Mouse (Mus musculus) embryonic fibroblast, embryonic 13.5 days (primary cell): ENCODE results near the gene Pigp.

Experiments used
- CTCF ChIP-seq: IDR thresholded peaks from 2 replicates; pipeline ENCODE4 v1.5.1; 2011; ENCODE audit warnings: mild to moderate bottlenecking, control low read depth, low read length, moderate library complexity, borderline replicate concordance; ENCODE audit not compliant: insufficient read depth
- POLR2A ChIP-seq: IDR thresholded peaks from 2 replicates; pipeline ENCODE4 v1.6.1; 2011; ENCODE audit warnings: low read depth, mild to moderate bottlenecking, control low read depth, low read length, moderate library complexity

GRCm38 (mm10) chr16:94320223-94320622 is 51.4 kb downstream of the Pigp start:
- TF ChIP-seq POLR2A = no peak
- TF ChIP-seq CTCF = no peak
